Mouse (Mus musculus) heart, postnatal 0 days (tissue): ENCODE results near the gene C1ra.

Source experiments
- CTCF ChIP-seq: IDR thresholded peaks from 2 replicates; pipeline ENCODE4 v1.5.1; 2016; ENCODE audit warnings: antibody characterized with exemption, control low read depth, low read depth
- EP300 ChIP-seq: IDR thresholded peaks from 2 replicates; pipeline ENCODE4 v1.6.1; 2016; ENCODE audit warnings: antibody characterized with exemption, low read depth

- TF ChIP-seq EP300 (no peak), CTCF (no peak)
Measured at GRCm38 (mm10) chr6:124484851-124485250, 27.4 kb upstream of the C1ra start.
